Mouse (Mus musculus) hindlimb bud, embryonic 11.5 days (tissue): ENCODE measurements around the gene Mgat5b.

Experiments used
- DNase-seq: peaks from one replicate; pipeline ENCODE4 v3.0.0-alpha.2; 2012; ENCODE audit warnings: low read depth, low spot score; ENCODE audit errors: extremely low spot score

The Mgat5b gene

GRCm38 (mm10) chr11:117029569-117029955 is 110.9 kb downstream of the Mgat5b start:
- no peak for DNase-seq

GRCm38 (mm10) chr11:117030018-117030417 is 111.4 kb downstream of the Mgat5b start:
- DNase-seq = no peak

GRCm38 (mm10) chr11:117030471-117031101 is 111.9 kb downstream of the Mgat5b start:
- DNase-seq = no peak

- DNase-seq = no peak
Observed at GRCm38 (mm10) chr11:117031249-117031648, 112.6 kb downstream of the Mgat5b start.

GRCm38 (mm10) chr11:117035661-117036336 is 117.1 kb downstream of the Mgat5b start:
- no peak for DNase-seq
